Mouse (Mus musculus): ENCODE measurements at regions not wholly inside any gene's neighbourhood (a gene's known extent, or its start where the extent isn't known, plus 50 kb on each side); places are given as distances from the start of the nearest gene placed in this dataset.

- ATAC-seq = no peak
These were observed 136.4 kb upstream of the Ccng1 start for GRCm38 (mm10) chr11:40891485-40891884.

GRCm38 (mm10) chr11:40884509-40884908 is 129.4 kb upstream of the Ccng1 start:
- Histone ChIP-seq H3K27ac (no peak overlapping the region), H3K27me3 (ENCODE audit: insufficient read depth, low read length) (no peaks in the 10 kb centered on the region), H3K36me3 (ENCODE audit: insufficient read depth, low read length) (no peaks in the 10 kb centered on the region), H3K4me3 (ENCODE audit: low read length) (no peak overlapping the region), H3K4me2 (ENCODE audit: low read depth, low read length) (no peak overlapping the region), H3K9me3 (ENCODE audit: low read length) (no peaks in the 10 kb centered on the region), H3K9ac (replicated peaks; ENCODE audit: low read length) (no peak overlapping the region), H3K4me1 (ENCODE audit: insufficient read depth, low read length) (no peaks in the 10 kb centered on the region)
- ATAC-seq (no peak), DNase-seq (ENCODE audit: low spot score) (peak; percentile 15)
- no peak for TF ChIP-seq CTCF (IDR thresholded peaks at IDR 0.05; ENCODE audit: low read depth)
- 53% methylated on average over 5 of the region's 5 CpGs for WGBS

More at GRCm38 (mm10) chr11:40891485-40891884, 136.4 kb upstream of the Ccng1 start:
- DNase-seq (ENCODE audit: low spot score) = no peak
- no peak overlapping the region for H3K9ac ChIP-seq (replicated peaks; ENCODE audit: low read length)
- H3K4me2 ChIP-seq (ENCODE audit: low read depth, low read length) = no peak overlapping the region
- 93% methylated on average over 1 of the region's 1 CpGs for WGBS
- no peaks in the 10 kb centered on the region for H3K27me3 ChIP-seq (ENCODE audit: insufficient read depth, low read length)
- H3K9me3 ChIP-seq (ENCODE audit: low read length) = no peaks in the 10 kb centered on the region
- TF ChIP-seq CTCF (IDR thresholded peaks at IDR 0.05; ENCODE audit: low read depth) = no peak
- H3K4me3 ChIP-seq (ENCODE audit: low read length) = no peak overlapping the region
- no peaks in the 10 kb centered on the region for H3K36me3 ChIP-seq (ENCODE audit: insufficient read depth, low read length)
- no peak overlapping the region for H3K27ac ChIP-seq
- H3K4me1 ChIP-seq (ENCODE audit: insufficient read depth, low read length) = no peaks in the 10 kb centered on the region

- no peak overlapping the region for H3K9ac ChIP-seq (replicated peaks; ENCODE audit: low read length)
- DNase-seq (ENCODE audit: low spot score) (no peak), ATAC-seq (no peak)
- TF ChIP-seq CTCF (IDR thresholded peaks at IDR 0.05; ENCODE audit: low read depth) = no peak
- 91% methylated on average over 5 of the region's 5 CpGs for WGBS
- H3K27me3 ChIP-seq (ENCODE audit: insufficient read depth, low read length) = no peaks in the 10 kb centered on the region
- H3K4me2 ChIP-seq (ENCODE audit: low read depth, low read length) = no peak overlapping the region
- no peak overlapping the region for H3K4me3 ChIP-seq (ENCODE audit: low read length)
- no peaks in the 10 kb centered on the region for H3K4me1 ChIP-seq (ENCODE audit: insufficient read depth, low read length)
- H3K27ac ChIP-seq = no peak overlapping the region
- no peaks in the 10 kb centered on the region for H3K36me3 ChIP-seq (ENCODE audit: insufficient read depth, low read length)
- no peaks in the 10 kb centered on the region for H3K9me3 ChIP-seq (ENCODE audit: low read length)
These were observed 124.5 kb upstream of the Ccng1 start for GRCm38 (mm10) chr11:40879589-40879988.

GRCm38 (mm10) chr11:40873002-40873401 is 117.9 kb upstream of the Ccng1 start:
- H3K36me3 ChIP-seq (ENCODE audit: insufficient read depth, low read length) = no peaks in the 10 kb centered on the region
- WGBS = 90% methylated on average over 2 of the region's 2 CpGs

GRCm38 (mm10) chr11:40865694-40866093 is 110.6 kb upstream of the Ccng1 start:
- H3K9ac ChIP-seq (replicated peaks; ENCODE audit: low read length) = no peak overlapping the region
- no peaks in the 10 kb centered on the region for H3K36me3 ChIP-seq (ENCODE audit: insufficient read depth, low read length)
- ATAC-seq (no peak), DNase-seq (ENCODE audit: low spot score) (peak; percentile 89)
- H3K27ac ChIP-seq = no peak overlapping the region
- no peaks in the 10 kb centered on the region for H3K9me3 ChIP-seq (ENCODE audit: low read length)
- 18% methylated on average over 2 of the region's 2 CpGs for WGBS
- no peak overlapping the region for H3K4me3 ChIP-seq (ENCODE audit: low read length)
- no peaks in the 10 kb centered on the region for H3K27me3 ChIP-seq (ENCODE audit: insufficient read depth, low read length)
- TF ChIP-seq CTCF (IDR thresholded peaks at IDR 0.05; ENCODE audit: low read depth) = peak; percentile 84
- H3K4me2 ChIP-seq (ENCODE audit: low read depth, low read length) = no peak overlapping the region
- H3K4me1 ChIP-seq (ENCODE audit: insufficient read depth, low read length) = no peaks in the 10 kb centered on the region

More at GRCm38 (mm10) chr11:40873002-40873401, 117.9 kb upstream of the Ccng1 start:
- no peak overlapping the region for H3K4me2 ChIP-seq (ENCODE audit: low read depth, low read length)
- no peak for DNase-seq (ENCODE audit: low spot score)
- no peak overlapping the region for H3K4me3 ChIP-seq (ENCODE audit: low read length)
- no peaks in the 10 kb centered on the region for H3K4me1 ChIP-seq (ENCODE audit: insufficient read depth, low read length)
- no peak overlapping the region for H3K9ac ChIP-seq (replicated peaks; ENCODE audit: low read length)
- H3K27ac ChIP-seq = no peak overlapping the region
- H3K9me3 ChIP-seq (ENCODE audit: low read length) = no peaks in the 10 kb centered on the region
- no peaks in the 10 kb centered on the region for H3K27me3 ChIP-seq (ENCODE audit: insufficient read depth, low read length)
- no peak for ATAC-seq
- no peak for TF ChIP-seq CTCF (IDR thresholded peaks at IDR 0.05; ENCODE audit: low read depth)

GRCm38 (mm10) chr11:40851361-40851760 is 96.2 kb upstream of the Ccng1 start:
- no peak for ATAC-seq
- Histone ChIP-seq H3K4me2 (ENCODE audit: low read depth, low read length) (no peak overlapping the region), H3K36me3 (ENCODE audit: insufficient read depth, low read length) (no peaks in the 10 kb centered on the region), H3K27me3 (ENCODE audit: insufficient read depth, low read length) (no peaks in the 10 kb centered on the region), H3K27ac (peak overlapping the region; percentile 3; the same call in 1 of the 2 replicates), H3K9me3 (ENCODE audit: low read length) (no peaks in the 10 kb centered on the region), H3K4me3 (ENCODE audit: low read length) (no peak overlapping the region), H3K4me1 (ENCODE audit: insufficient read depth, low read length) (no peaks in the 10 kb centered on the region), H3K9ac (replicated peaks; ENCODE audit: low read length) (no peak overlapping the region)
- TF ChIP-seq CTCF (IDR thresholded peaks at IDR 0.05; ENCODE audit: low read depth) = no peak
- WGBS = 79% methylated on average over 1 of the region's 1 CpGs
- DNase-seq (ENCODE audit: low spot score) = no peak

- Histone ChIP-seq H3K9ac (replicated peaks; ENCODE audit: low read length) (no peak overlapping the region), H3K36me3 (ENCODE audit: insufficient read depth, low read length) (no peaks in the 10 kb centered on the region), H3K4me1 (ENCODE audit: insufficient read depth, low read length) (no peaks in the 10 kb centered on the region), H3K4me2 (ENCODE audit: low read depth, low read length) (no peak overlapping the region), H3K9me3 (ENCODE audit: low read length) (no peaks in the 10 kb centered on the region), H3K27me3 (ENCODE audit: insufficient read depth, low read length) (no peaks in the 10 kb centered on the region), H3K27ac (peak overlapping the region; percentile 3; the same call in 1 of the 2 replicates), H3K4me3 (ENCODE audit: low read length) (no peak overlapping the region)
- ATAC-seq = peak; percentile 59; the same call in 1 of the 2 replicates
- peak; percentile 58 for DNase-seq (ENCODE audit: low spot score)
- no peak for TF ChIP-seq CTCF (IDR thresholded peaks at IDR 0.05; ENCODE audit: low read depth)
- WGBS = 18% methylated on average over 4 of the region's 4 CpGs
These were observed 95.6 kb upstream of the Ccng1 start for GRCm38 (mm10) chr11:40850652-40851092.
